Mouse (Mus musculus) lung, postnatal 25 days (tissue): Measurements from ENCODE around the gene Akap2.

Experiments used
- DNase-seq: peaks from one replicate; pipeline ENCODE4 v3.0.0; 2022; ENCODE audit warnings: low spot score

Akap2 gene

GRCm38 (mm10) chr4:57797548-57798285 lies 80.3 kb downstream of the Akap2 start:
- DNase-seq = no peak

- DNase-seq = no peak
Observed at GRCm38 (mm10) chr4:57798286-57799018, 81.0 kb downstream of the Akap2 start.

DNA sequence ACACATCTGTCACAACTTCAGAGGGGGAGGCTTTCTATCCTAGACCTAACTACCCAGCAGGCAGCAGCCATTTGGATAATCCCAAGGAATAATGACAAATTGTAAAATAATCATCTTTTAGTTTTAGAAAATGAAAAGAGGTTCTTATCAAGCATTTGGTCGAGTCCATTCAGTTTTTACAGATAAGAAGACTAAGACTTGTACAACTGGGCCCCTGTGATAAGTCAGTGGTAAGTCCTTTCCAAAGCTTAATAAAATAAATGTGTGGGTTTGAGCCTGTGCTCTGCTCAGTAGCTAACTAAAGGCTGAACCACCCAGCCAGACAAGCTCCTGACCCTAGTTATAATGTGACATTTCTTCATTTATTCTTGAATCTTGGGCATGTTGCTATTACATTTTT lies 81.8 kb downstream of the Akap2 start:
- DNase-seq = no peak

DNA sequence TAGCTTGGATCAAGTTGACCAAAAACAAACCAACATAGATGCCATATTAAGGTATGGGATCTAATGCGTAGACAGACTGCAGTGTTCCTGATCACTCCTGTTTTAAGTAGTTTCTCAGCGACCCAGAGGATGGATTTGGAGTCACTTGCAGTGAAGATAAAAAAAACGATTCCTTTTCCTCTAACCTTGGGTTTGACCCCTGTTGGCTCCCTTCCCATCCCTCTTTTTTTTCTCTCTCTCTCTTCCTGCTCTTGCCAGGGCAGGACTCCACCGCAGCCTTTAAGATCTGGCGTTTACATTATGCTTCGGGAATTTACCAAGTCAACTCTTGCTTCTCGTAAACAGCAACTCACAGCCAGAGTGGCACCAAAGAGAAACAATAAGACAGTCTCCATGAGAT lies 83.8 kb downstream of the Akap2 start:
- no peak for DNase-seq

DNA sequence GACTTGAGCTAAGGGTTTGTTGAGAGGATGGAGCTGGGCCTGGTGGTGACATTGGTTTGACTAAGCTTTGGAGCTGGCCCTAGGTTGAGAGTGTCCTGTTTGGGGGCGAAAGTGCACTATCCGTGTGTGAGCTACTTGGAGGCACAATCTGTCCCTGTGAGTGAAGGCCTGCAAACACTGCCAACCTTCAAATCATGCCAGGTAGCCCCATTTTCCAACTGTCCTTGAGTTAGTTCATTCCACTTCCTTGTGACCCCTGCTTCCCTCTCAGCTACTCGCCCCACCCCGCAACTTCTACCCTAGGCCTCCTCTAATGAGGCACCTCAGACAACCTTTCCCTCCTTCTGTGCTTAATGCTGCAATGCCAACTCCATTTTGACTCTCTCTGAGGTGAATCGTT lies 84.5 kb downstream of the Akap2 start:
- DNase-seq = no peak

- no peak for DNase-seq
Observed at GRCm38 (mm10) chr4:57802411-57802810, 85.0 kb downstream of the Akap2 start.

DNA sequence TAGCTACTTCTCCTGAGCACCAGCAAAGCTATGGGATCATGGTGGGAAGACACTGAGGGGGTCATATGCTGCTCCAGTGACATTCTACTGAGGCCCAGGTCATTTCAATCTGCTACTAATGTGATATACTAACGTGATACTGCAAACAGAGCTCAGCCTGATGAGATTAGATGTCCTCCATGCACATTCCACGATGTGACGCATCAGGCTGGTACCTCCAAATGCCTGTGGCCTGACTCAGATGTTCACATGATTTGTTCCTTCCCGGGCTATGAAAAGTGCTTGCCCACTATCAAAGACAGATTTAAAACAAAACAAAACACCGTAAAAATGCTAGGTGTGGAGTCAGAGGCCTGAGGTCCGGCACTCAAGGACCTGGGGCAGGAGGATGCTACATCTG lies 87.4 kb downstream of the Akap2 start:
- no peak for DNase-seq

- DNase-seq = no peak
Observed at GRCm38 (mm10) chr4:57809449-57809848, 92.0 kb downstream of the Akap2 start.

DNA sequence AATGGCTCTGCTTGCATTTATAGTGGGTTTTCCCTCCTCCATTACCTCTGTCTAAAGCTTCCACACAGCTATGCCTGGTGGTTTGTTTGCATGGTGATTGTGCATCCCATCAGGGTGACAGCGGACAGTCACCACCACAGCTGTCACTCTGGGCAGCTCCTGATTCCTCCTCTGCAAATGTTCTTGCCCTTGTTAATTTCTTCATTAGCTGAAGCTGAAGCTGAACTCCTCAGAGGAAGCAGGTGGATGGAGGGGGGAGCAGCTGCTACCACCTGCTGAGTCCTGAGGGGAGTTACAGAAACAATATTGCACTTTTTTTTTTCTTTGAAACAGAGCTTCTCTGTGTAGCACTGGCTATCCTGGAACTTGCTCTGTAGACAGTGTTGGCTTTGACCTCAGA lies 94.6 kb downstream of the Akap2 start:
- no peak for DNase-seq

- peak; percentile 70 for DNase-seq
Observed at GRCm38 (mm10) chr4:57812916-57813575, 95.6 kb downstream of the Akap2 start.

DNA sequence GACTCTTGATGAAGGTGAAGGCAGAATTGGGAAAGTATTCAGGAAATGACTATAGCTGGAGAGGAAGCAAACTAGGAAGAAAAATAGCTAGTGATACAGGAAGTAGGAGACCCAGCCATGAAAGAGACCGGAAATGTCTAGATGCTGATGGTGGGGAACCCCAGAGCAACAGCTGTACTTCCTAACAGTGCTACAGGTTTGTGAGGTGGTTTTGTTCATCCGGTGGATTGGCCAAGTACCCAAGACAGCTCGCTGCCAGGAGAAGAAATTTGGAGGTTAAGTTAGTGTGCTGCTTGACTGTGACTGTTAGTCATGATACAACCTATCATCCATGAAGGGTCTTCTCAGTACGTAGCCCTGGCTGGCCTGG lies 96.1 kb downstream of the Akap2 start:
- peak; percentile 59 for DNase-seq

DNA sequence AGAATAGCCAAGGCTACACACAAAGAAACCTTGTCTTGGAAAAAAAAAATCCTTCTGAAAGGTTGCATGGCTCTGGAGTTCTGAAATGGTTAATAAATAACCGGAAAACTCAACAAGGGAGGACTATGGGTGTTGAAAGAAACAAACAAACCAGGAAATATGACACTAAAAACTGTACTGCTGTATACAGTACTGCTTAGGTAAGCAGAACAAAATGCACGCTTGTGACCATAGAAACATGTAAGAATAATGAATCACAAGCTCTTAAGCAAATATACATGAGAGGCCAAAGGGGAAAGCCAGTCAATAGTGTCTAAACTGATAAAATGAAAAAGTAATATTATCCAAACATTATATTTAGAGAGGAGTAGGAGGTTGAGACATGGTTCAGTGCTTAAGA lies 97.9 kb downstream of the Akap2 start:
- no peak for DNase-seq

GRCm38 (mm10) chr4:57816146-57816545 lies 98.7 kb downstream of the Akap2 start:
- no peak for DNase-seq

DNA sequence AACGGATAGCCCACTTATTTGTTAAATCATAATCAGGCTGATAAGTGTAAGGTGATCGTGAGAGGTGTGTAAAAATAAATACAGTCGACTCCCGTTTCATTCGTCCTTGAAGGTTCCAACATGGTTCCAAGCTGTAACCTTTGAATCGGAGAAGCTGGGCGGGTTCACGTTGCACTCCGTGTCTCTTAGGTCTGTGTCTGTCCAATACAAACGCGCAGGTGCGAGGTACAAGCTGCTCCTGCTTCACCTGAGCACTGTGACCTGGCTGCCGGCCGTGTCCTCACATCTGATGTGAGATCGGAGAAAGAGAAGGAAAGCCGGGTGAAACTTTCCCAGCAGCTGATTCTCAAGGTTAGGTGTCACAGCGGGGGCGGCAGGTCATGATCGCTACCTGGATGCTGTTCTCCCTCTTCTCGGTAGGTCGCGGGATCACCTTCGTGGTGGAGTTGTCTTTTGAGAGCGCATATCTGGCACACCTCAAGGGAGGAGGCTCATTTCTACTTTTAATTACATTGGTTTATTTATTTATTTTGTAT lies 103.5 kb downstream of the Akap2 start:
- no peak for DNase-seq

- DNase-seq = no peak
Observed at GRCm38 (mm10) chr4:57821556-57822356, 104.3 kb downstream of the Akap2 start.

DNA sequence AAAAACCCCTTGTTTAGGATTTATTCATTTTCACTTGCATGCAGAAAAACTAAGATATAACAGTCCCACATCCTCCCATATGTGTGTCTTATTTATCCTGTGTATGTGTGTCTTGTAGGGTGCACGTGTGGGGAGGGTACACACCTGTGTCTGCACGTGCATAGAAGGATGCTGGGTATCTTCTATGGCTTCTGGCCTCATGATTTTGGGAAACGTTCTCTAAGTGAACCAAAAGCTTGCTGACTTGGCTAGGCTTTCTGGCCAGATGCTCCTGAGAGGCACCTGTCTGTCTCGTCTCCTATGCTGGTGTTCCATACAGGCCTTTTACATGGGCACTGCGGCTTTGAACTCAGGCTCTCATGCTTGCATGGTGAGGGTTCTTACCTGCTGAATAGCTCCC lies 105.2 kb downstream of the Akap2 start:
- no peak for DNase-seq

GRCm38 (mm10) chr4:57824626-57825240 lies 107.3 kb downstream of the Akap2 start:
- DNase-seq = no peak

- DNase-seq = no peak
Observed at GRCm38 (mm10) chr4:57826272-57826671, 108.8 kb downstream of the Akap2 start.

DNA sequence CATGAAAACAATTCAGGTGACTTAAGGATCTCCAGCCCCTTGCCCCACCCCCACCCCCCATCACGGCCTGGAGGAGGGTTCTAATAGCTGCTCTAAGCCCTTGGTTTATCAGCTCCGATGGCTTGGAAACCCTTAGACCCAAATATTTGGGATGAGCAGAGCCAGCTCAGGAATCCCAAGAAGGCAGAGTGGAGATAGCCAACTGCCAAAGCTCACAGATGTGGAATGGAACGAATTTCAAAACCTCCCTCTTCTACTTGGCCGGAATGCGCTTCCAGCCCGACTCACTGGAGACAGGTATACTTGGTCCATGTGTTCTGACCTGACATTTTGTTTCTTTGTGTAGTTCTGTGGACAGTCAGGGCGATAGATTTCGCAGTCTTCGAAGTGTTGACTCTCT lies 111.7 kb downstream of the Akap2 start:
- DNase-seq = peak; percentile 56

DNA sequence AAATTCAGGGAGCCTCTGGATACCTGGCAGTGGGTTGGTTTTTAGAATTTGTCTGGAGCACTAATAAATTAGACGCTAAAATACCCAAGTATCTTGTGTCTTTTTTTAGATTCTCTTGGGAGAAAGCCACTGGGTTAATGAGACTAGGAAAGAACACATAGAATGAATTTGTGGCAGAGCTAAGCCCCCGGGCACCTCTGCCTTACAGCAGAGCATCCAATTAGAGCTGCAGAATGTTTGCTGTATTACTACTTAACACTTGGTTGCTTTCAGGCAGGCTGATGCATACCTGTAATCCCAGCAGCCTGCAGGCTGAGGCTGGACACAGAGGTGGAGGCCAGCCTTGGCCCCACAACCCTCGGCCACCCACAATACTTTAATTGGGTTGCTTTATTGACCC lies 112.3 kb downstream of the Akap2 start:
- no peak for DNase-seq

DNA sequence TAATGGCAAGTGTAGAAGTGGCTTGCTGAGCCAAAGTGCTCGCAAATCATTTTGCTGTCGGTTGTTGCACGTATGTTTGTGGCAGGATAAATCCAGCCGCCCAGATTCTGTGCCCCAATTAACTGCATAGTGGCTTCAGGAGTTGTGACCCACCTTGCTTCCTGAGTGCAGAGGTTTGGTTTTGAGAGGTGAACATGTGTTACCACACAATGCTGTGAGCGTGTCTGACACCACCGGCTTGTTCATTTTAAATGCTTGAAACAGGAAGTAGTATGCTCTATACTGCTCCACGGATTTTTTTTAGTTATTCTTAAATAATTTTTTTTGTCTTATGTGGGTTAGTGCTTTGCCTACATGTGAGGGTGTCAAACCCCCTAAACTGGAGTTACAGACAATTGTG lies 114.9 kb downstream of the Akap2 start:
- DNase-seq = no peak

GRCm38 (mm10) chr4:57833060-57833459 lies 115.6 kb downstream of the Akap2 start:
- no peak for DNase-seq
